Mouse (Mus musculus) heart, embryonic 15.5 days (tissue): ENCODE measurements around the gene Tmem143. TPM values are rescaled to one million over a fixed set of nuclear protein-coding genes. Genes with fewer than 3 reads are reported as not detected.

Experiments used
- ATAC-seq: fragments of 200-750 bp; cut with Nextera tagmentation; replicated peaks from 2 replicates; pipeline ENCODE4 v1.8.0; 2017; ENCODE audit warnings: low read depth, moderate TSS enrichment; ENCODE audit not compliant: insufficient number of reproducible peaks, insufficient read depth, low FRiP score
- H3K27ac ChIP-seq: fragments of 300-500 bp; sonication (generic); 2 replicates; pipeline ENCODE4 v1.5.1; 2015; ENCODE audit warnings: mild to moderate bottlenecking, inconsistent platforms
- H3K27me3 ChIP-seq: fragments of 300-500 bp; sonication (generic); 2 replicates; pipeline ENCODE4 v1.6.1; 2015; ENCODE audit warnings: inconsistent platforms
- H3K36me3 ChIP-seq: fragments of 300-500 bp; sonication (generic); 2 replicates; pipeline ENCODE4 v1.6.1; 2015; ENCODE audit warnings: mild to moderate bottlenecking, inconsistent platforms
- H3K4me1 ChIP-seq: fragments of 300-500 bp; sonication (generic); replicated peaks from 2 replicates; pipeline ENCODE4 v1.6.1; 2015; ENCODE audit warnings: inconsistent platforms
- H3K4me2 ChIP-seq: fragments of 300-500 bp; sonication (generic); 2 replicates; pipeline ENCODE4 v1.6.1; 2015; ENCODE audit warnings: inconsistent platforms, mild to moderate bottlenecking, moderate library complexity
- H3K4me3 ChIP-seq: fragments of 300-500 bp; sonication (generic); 2 replicates; pipeline ENCODE4 v1.5.1; 2015; ENCODE audit warnings: mild to moderate bottlenecking, inconsistent platforms
- H3K9ac ChIP-seq: fragments of 300-500 bp; sonication (generic); 2 replicates; pipeline ENCODE4 v1.6.1; 2015; ENCODE audit warnings: mild to moderate bottlenecking, inconsistent platforms
- H3K9me3 ChIP-seq: fragments of 300-500 bp; sonication (generic); replicated peaks from 2 replicates; pipeline ENCODE4 v1.6.1; 2016; ENCODE audit warnings: inconsistent platforms
- WGBS: fragments of 180-500 bp; shearing (Covaris S2); methylation state at CpG from one replicate; pipeline ENCODE4 v1.1.7; 2015; ENCODE audit warnings: mixed read lengths; 5-methylcytosine and 5-hydroxymethylcytosine counted together
- polyA plus RNA-seq: library from polyadenylated mRNA; unstranded; fragments of >200 nt; fragmentation: Nextera tagmentation; extraction: Ambion mirVana; gene quantifications from 2 replicates; pipeline ENCODE4 v1.2.1, GENCODE M21; 2015

The Tmem143 gene
- polyA plus RNA-seq: 6.6 and 8.0 TPM in 2 replicates

- Histone ChIP-seq H3K9ac (peak within 1 kb of the TSS; percentile 69), H3K36me3 (no peaks in the 10 kb centered on the region), H3K27ac (peak within 1 kb of the TSS; percentile 82), H3K27me3 (no peaks in the 10 kb centered on the region), H3K4me2 (peak within 1 kb of the TSS; percentile 93), H3K9me3 (no peaks in the 10 kb centered on the region), H3K4me1 (peaks cover 13% of the 10 kb centered on the region), H3K4me3 (peak within 1 kb of the TSS; percentile 61)
- WGBS: under 1% methylated on average over 40 of the region's 40 CpGs
- peak; percentile 90 for ATAC-seq
These were observed at the start of gene Tmem143, which contains the start of gene Syngr4 for GRCm38 (mm10) chr7:45896517-45897257. TSS of gene Tmem143 (plus strand) at chr7:45896941. TSS of gene Syngr4 (minus strand) at chr7:45896714.

- Histone ChIP-seq H3K4me3 (no peak overlapping the region), H3K27me3 (peaks cover 26% of the 10 kb centered on the region), H3K4me2 (no peak overlapping the region), H3K27ac (no peak overlapping the region), H3K9ac (no peak overlapping the region), H3K4me1 (no peaks in the 10 kb centered on the region), H3K36me3 (no peaks in the 10 kb centered on the region), H3K9me3 (no peaks in the 10 kb centered on the region)
- WGBS: 11% methylated on average over 6 of the region's 6 CpGs
- ATAC-seq: no peak
These were observed 48.2 kb upstream of the Tmem143 start for GRCm38 (mm10) chr7:45848447-45849027.

- H3K27me3 ChIP-seq: peaks cover 25% of the 10 kb centered on the region
- no peak overlapping the region for H3K4me3 ChIP-seq
- no peaks in the 10 kb centered on the region for H3K4me1 ChIP-seq
- no peak overlapping the region for H3K27ac ChIP-seq
- WGBS: 43% methylated on average over 3 of the region's 3 CpGs
- H3K36me3 ChIP-seq: no peaks in the 10 kb centered on the region
- H3K9ac ChIP-seq: no peak overlapping the region
- H3K4me2 ChIP-seq: no peak overlapping the region
- no peak for ATAC-seq
- H3K9me3 ChIP-seq: no peaks in the 10 kb centered on the region
These were observed 46.1 kb upstream of the Tmem143 start for GRCm38 (mm10) chr7:45850661-45851060.

- H3K4me2 ChIP-seq: no peak overlapping the region
- WGBS: 78% methylated on average over 12 of the region's 12 CpGs
- no peak overlapping the region for H3K4me3 ChIP-seq
- H3K27ac ChIP-seq: no peak overlapping the region
- no peak overlapping the region for H3K9ac ChIP-seq
- no peaks in the 10 kb centered on the region for H3K36me3 ChIP-seq
- no peaks in the 10 kb centered on the region for H3K9me3 ChIP-seq
- peaks cover 39% of the 10 kb centered on the region for H3K27me3 ChIP-seq
- H3K4me1 ChIP-seq: peaks cover 14% of the 10 kb centered on the region
- ATAC-seq: no peak
These were observed 43.7 kb upstream of the Tmem143 start for GRCm38 (mm10) chr7:45853089-45853488.

- no peaks in the 10 kb centered on the region for H3K36me3 ChIP-seq
- H3K27ac ChIP-seq: no peak overlapping the region
- peaks cover 15% of the 10 kb centered on the region for H3K4me1 ChIP-seq
- ATAC-seq: no peak
- H3K9me3 ChIP-seq: no peaks in the 10 kb centered on the region
- H3K9ac ChIP-seq: peak overlapping the region; percentile 36
- H3K4me2 ChIP-seq: peak overlapping the region; percentile 72
- peak overlapping the region; percentile 47 for H3K4me3 ChIP-seq
- WGBS: 2% methylated on average over 30 of the region's 30 CpGs
- peaks cover 65% of the 10 kb centered on the region for H3K27me3 ChIP-seq
These were observed 39.5 kb upstream of the Tmem143 start for GRCm38 (mm10) chr7:45856950-45857901.

- H3K27me3 ChIP-seq: peaks cover 74% of the 10 kb centered on the region
- no peak overlapping the region for H3K27ac ChIP-seq
- no peak for ATAC-seq
- no peak overlapping the region for H3K4me3 ChIP-seq
- 49% methylated on average over 4 of the region's 4 CpGs for WGBS
- peaks cover 15% of the 10 kb centered on the region for H3K4me1 ChIP-seq
- H3K36me3 ChIP-seq: no peaks in the 10 kb centered on the region
- no peak overlapping the region for H3K4me2 ChIP-seq
- no peak overlapping the region for H3K9ac ChIP-seq
- H3K9me3 ChIP-seq: no peaks in the 10 kb centered on the region
These were observed 37.7 kb upstream of the Tmem143 start for GRCm38 (mm10) chr7:45859008-45859407.

- H3K27me3 ChIP-seq: peaks cover 56% of the 10 kb centered on the region
- no peak overlapping the region for H3K4me3 ChIP-seq
- WGBS: 79% methylated on average over 7 of the region's 7 CpGs
- peaks cover 19% of the 10 kb centered on the region for H3K4me1 ChIP-seq
- H3K36me3 ChIP-seq: no peaks in the 10 kb centered on the region
- ATAC-seq: no peak
- H3K9me3 ChIP-seq: no peaks in the 10 kb centered on the region
- no peak overlapping the region for H3K9ac ChIP-seq
- H3K27ac ChIP-seq: no peak overlapping the region
- H3K4me2 ChIP-seq: no peak overlapping the region
These were observed 33.9 kb upstream of the Tmem143 start for GRCm38 (mm10) chr7:45862804-45863203.

GRCm38 (mm10) chr7:45864435-45864834 lies 32.3 kb upstream of the Tmem143 start:
- Histone ChIP-seq H3K4me3 (no peak overlapping the region), H3K9me3 (no peaks in the 10 kb centered on the region), H3K27me3 (peaks cover 54% of the 10 kb centered on the region), H3K9ac (no peak overlapping the region), H3K4me2 (no peak overlapping the region), H3K36me3 (no peaks in the 10 kb centered on the region), H3K27ac (no peak overlapping the region), H3K4me1 (peaks cover 31% of the 10 kb centered on the region)
- ATAC-seq: no peak
- 51% methylated on average over 3 of the region's 3 CpGs for WGBS

GRCm38 (mm10) chr7:45865925-45866910 lies 30.5 kb upstream of the Tmem143 start:
- Histone ChIP-seq H3K36me3 (no peaks in the 10 kb centered on the region), H3K27me3 (peaks cover 58% of the 10 kb centered on the region), H3K27ac (peak overlapping the region; percentile 77), H3K9ac (peak overlapping the region; percentile 86), H3K9me3 (no peaks in the 10 kb centered on the region), H3K4me3 (peak overlapping the region; percentile 80), H3K4me2 (peak overlapping the region; percentile 95), H3K4me1 (peaks cover 46% of the 10 kb centered on the region)
- ATAC-seq: peak; percentile 74
- under 1% methylated on average over 113 of the region's 117 CpGs for WGBS

GRCm38 (mm10) chr7:45867871-45868270 lies 28.9 kb upstream of the Tmem143 start:
- peaks cover 46% of the 10 kb centered on the region for H3K4me1 ChIP-seq
- H3K27ac ChIP-seq: no peak overlapping the region
- 37% methylated on average over 2 of the region's 2 CpGs for WGBS
- no peaks in the 10 kb centered on the region for H3K36me3 ChIP-seq
- H3K9me3 ChIP-seq: no peaks in the 10 kb centered on the region
- peaks cover 52% of the 10 kb centered on the region for H3K27me3 ChIP-seq
- ATAC-seq: no peak
- no peak overlapping the region for H3K9ac ChIP-seq
- no peak overlapping the region for H3K4me3 ChIP-seq
- no peak overlapping the region for H3K4me2 ChIP-seq
